Mouse (Mus musculus): ENCODE data around the gene Ap4m1.

Ap4m1 gene

GRCm38 (mm10) chr5:138171695-138172491 is at the start of gene Ap4m1, which contains the start of gene Mcm7:
Gene Ap4m1, plus strand, starts transcription at chr5:138172002.
Gene Mcm7, minus strand, starts transcription at chr5:138172422.
- peak; percentile 97 for DNase-seq (ENCODE audit: low spot score)

- no peak for DNase-seq (ENCODE audit: low spot score)
These were observed 39.3 kb upstream of the Ap4m1 start for GRCm38 (mm10) chr5:138132425-138133064.

- DNase-seq (ENCODE audit: low spot score), result no peak
These were observed 34.5 kb upstream of the Ap4m1 start for GRCm38 (mm10) chr5:138137257-138137656.

- DNase-seq (ENCODE audit: low spot score), result peak; percentile 77
These were observed 33.8 kb upstream of the Ap4m1 start for GRCm38 (mm10) chr5:138137935-138138549.

- DNase-seq (ENCODE audit: low spot score), result no peak
These were observed 33.2 kb upstream of the Ap4m1 start for GRCm38 (mm10) chr5:138138585-138138984.

GRCm38 (mm10) chr5:138154390-138154789 is 17.4 kb upstream of the Ap4m1 start:
- DNase-seq (ENCODE audit: low spot score), result no peak

GRCm38 (mm10) chr5:138155443-138155976 is 16.3 kb upstream of the Ap4m1 start, which contains the start of gene Zfp113:
Gene Zfp113, minus strand, starts transcription at chr5:138155744.
- peak; percentile 97 for DNase-seq (ENCODE audit: low spot score)

GRCm38 (mm10) chr5:138160224-138160762 is 11.5 kb upstream of the Ap4m1 start:
- DNase-seq (ENCODE audit: low spot score), result no peak

GRCm38 (mm10) chr5:138160842-138161665 is 10.7 kb upstream of the Ap4m1 start, which contains the start of gene Cops6:
Gene Cops6, plus strand, starts transcription at chr5:138161071.
- peak; percentile 93 for DNase-seq (ENCODE audit: low spot score)

GRCm38 (mm10) chr5:138163046-138163445 is 8.8 kb upstream of the Ap4m1 start:
- no peak for DNase-seq (ENCODE audit: low spot score)

GRCm38 (mm10) chr5:138163610-138164009 is 8.2 kb upstream of the Ap4m1 start:
- DNase-seq (ENCODE audit: low spot score), result no peak

- no peak for DNase-seq (ENCODE audit: low spot score)
These were observed 6.2 kb upstream of the Ap4m1 start for GRCm38 (mm10) chr5:138165594-138165993.

GRCm38 (mm10) chr5:138170936-138171561 is 753 bp upstream of the Ap4m1 start:
- peak; percentile 98 for DNase-seq (ENCODE audit: low spot score)

- no peak for DNase-seq (ENCODE audit: low spot score)
These were observed 1.4 kb downstream of the Ap4m1 start for GRCm38 (mm10) chr5:138173217-138173616.

GRCm38 (mm10) chr5:138186950-138187638 is 15.3 kb downstream of the Ap4m1 start, which contains the start of the genes Taf6 and Cnpy4:
Gene Taf6, minus strand, starts transcription at chr5:138187451.
Gene Cnpy4, plus strand, starts transcription at chr5:138187485.
- DNase-seq (ENCODE audit: low spot score), result peak; percentile 95

- peak; percentile 85 for DNase-seq (ENCODE audit: low spot score)
These were observed 16.0 kb downstream of the Ap4m1 start for GRCm38 (mm10) chr5:138187661-138188306.

GRCm38 (mm10) chr5:138193771-138194727 is 22.2 kb downstream of the Ap4m1 start, which contains the start of gene Mblac1:
Gene Mblac1, plus strand, starts transcription at chr5:138194314.
- peak; percentile 92 for DNase-seq (ENCODE audit: low spot score)

- DNase-seq (ENCODE audit: low spot score), result peak; percentile 50
These were observed 23.0 kb downstream of the Ap4m1 start for GRCm38 (mm10) chr5:138194755-138195345.
